Mouse (Mus musculus): ENCODE measurements around the gene Grip1. TPM values are rescaled to one million over a fixed set of nuclear protein-coding genes. Genes with fewer than 3 reads are reported as not detected.

Grip1 gene
- polyA plus RNA-seq, 1 experiment from 2014 or later, result 0.86 TPM

DNA sequence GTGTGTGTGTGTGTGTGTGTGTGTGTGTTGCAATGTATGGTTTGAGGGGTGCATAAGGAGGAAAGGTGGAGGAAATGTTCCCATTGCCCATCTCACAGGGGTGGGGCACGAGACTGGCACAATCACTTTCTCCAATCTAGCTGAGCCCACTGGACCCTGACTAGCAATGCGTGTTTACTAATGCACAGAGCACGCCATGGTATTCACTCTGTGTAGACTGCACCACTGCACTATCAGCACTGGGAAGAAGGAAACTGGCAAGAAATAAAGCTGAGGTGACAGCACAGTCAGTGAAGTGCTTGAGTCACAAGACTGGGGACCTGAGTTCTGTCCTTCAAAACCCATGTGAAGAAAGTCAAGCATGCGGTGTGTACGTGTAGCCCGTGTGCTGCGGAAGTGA is 17.8 kb upstream of the Grip1 start:
- Histone ChIP-seq H3K9ac (no peak overlapping the region), H3K4me2 (no peak overlapping the region), H3K9me3 (replicated peaks) (no peaks in the 10 kb centered on the region), H3K4me3 (no peak overlapping the region), H3K4me1 (no peaks in the 10 kb centered on the region), H3K36me3 (no peaks in the 10 kb centered on the region), H3K27me3 (replicated peaks) (no peaks in the 10 kb centered on the region), H3K27ac (no peak overlapping the region)
- 81% methylated on average over 7 of the region's 7 CpGs for WGBS (ENCODE audit: insufficient replicate concordance)
- ATAC-seq, result no peak

DNA sequence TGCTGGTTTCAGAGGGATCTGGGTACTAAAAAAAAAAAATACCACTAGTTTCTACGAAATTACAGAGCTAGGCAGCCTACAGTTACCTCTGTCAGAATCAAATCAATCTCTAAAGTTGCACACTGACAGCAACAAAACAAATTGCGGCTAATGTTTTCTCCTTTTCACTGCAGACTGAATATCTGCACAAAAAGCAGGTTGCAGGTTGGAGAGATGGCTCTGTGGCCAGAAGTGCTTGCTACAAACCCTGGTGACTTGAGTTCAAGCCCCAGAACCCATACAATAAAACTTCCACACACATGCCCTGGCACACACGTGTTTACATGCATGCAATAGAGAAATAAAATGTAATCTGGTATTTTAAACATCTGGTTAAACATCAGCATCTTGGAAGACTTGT is 16.3 kb upstream of the Grip1 start:
- no peaks in the 10 kb centered on the region for H3K9me3 ChIP-seq (replicated peaks)
- no peak overlapping the region for H3K4me2 ChIP-seq
- no peak overlapping the region for H3K27ac ChIP-seq
- no peaks in the 10 kb centered on the region for H3K36me3 ChIP-seq
- H3K9ac ChIP-seq, result no peak overlapping the region
- no peak for ATAC-seq
- no peak overlapping the region for H3K4me3 ChIP-seq
- 55% methylated on average over 3 of the region's 3 CpGs for WGBS (ENCODE audit: insufficient replicate concordance)
- H3K27me3 ChIP-seq (replicated peaks), result no peaks in the 10 kb centered on the region
- no peaks in the 10 kb centered on the region for H3K4me1 ChIP-seq

DNA sequence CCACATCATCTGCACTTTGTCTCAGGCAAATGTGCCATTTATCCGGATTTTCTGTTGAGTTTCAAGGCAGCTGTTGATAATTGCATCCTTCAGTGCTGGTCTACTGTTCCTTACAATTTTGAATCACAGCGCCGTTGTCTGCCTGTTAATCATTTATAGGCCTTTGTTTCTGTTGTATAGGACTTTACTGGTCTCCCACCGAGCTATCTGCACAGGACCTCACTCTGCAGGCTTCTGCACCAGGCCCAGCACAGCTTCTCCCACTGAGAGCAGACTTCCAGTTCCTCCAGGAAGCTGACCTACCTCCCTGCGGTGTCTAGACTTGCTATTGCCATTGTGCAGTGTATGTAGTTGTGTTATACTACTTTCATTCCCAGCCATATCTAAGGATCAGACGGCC is 11.9 kb upstream of the Grip1 start:
- no peaks in the 10 kb centered on the region for H3K9me3 ChIP-seq (replicated peaks)
- H3K4me1 ChIP-seq, result no peaks in the 10 kb centered on the region
- no peak overlapping the region for H3K4me3 ChIP-seq
- 54% methylated on average over 6 of the region's 6 CpGs for WGBS (ENCODE audit: insufficient replicate concordance)
- ATAC-seq, result no peak
- H3K36me3 ChIP-seq, result no peaks in the 10 kb centered on the region
- no peak overlapping the region for H3K27ac ChIP-seq
- H3K27me3 ChIP-seq (replicated peaks), result no peaks in the 10 kb centered on the region
- H3K9ac ChIP-seq, result no peak overlapping the region
- H3K4me2 ChIP-seq, result no peak overlapping the region

DNA sequence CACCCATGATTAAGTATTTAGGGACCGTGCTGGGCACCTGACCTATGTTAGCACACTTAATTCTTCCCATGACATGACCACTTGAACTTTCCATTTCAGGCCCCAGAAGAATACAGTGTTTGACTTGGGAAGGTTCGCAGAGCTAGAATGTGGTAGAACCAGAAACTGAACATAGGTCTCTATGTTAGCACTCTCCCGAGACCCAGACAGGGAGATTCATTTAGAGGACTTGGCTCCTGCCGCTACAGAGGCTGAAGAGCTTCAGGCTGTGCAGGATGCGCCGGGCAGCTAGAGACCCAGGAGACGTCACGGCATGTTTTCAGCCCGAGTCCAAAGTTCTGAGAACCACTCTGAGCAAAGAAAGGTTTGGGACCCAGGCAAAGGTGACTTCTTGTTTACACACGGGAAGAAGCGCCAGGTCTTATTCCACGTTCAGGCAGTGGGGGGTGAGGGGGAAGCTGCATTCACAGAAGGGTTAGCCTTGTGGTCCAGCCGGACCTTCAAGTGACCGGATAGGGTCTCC is 6.2 kb upstream of the Grip1 start:
- H3K4me2 ChIP-seq, result no peak overlapping the region
- H3K4me3 ChIP-seq, result no peak overlapping the region
- no peak for ATAC-seq
- no peak overlapping the region for H3K27ac ChIP-seq
- no peak overlapping the region for H3K9ac ChIP-seq
- H3K27me3 ChIP-seq (replicated peaks), result peaks cover 13% of the 10 kb centered on the region
- 68% methylated on average over 14 of the region's 14 CpGs for WGBS (ENCODE audit: insufficient replicate concordance)
- H3K36me3 ChIP-seq, result no peaks in the 10 kb centered on the region
- no peaks in the 10 kb centered on the region for H3K4me1 ChIP-seq
- H3K9me3 ChIP-seq (replicated peaks), result no peaks in the 10 kb centered on the region

- Histone ChIP-seq H3K27ac (no peak overlapping the region), H3K9me3 (replicated peaks) (no peaks in the 10 kb centered on the region), H3K4me2 (no peak overlapping the region), H3K27me3 (replicated peaks) (peaks cover 17% of the 10 kb centered on the region), H3K9ac (no peak overlapping the region), H3K4me3 (no peak overlapping the region), H3K36me3 (no peaks in the 10 kb centered on the region), H3K4me1 (no peaks in the 10 kb centered on the region)
- ATAC-seq, result no peak
- 70% methylated on average over 3 of the region's 3 CpGs for WGBS (ENCODE audit: insufficient replicate concordance)
Observed at GRCm38 (mm10) chr10:119447930-119448329, 5.7 kb upstream of the Grip1 start.

DNA sequence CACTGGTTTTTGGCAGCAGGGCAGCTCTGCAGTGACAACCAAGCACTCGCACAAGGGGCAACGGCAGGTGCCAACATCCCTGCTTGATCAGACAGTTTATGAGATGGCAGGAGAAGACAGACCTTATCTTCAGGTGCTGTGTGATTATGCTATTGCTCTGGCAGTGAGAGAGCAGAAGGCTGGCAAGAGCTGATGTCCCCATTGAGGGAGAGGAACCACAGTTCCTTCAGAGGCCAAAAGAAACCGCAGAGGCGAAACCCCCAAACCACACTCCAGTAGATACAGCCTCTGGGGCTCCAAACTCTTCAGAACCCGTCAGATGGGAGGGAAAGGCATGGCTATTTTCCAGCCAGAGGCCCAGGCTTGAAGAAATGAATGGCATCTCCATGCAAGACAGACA is 932 bp upstream of the Grip1 start:
- H3K9ac ChIP-seq, result no peak overlapping the region
- no peaks in the 10 kb centered on the region for H3K36me3 ChIP-seq
- peak overlapping the region; percentile 66; the same call in 1 of the 2 replicates for H3K4me2 ChIP-seq
- ATAC-seq, result no peak
- H3K27ac ChIP-seq, result no peak overlapping the region
- no peak overlapping the region for H3K4me3 ChIP-seq
- H3K9me3 ChIP-seq (replicated peaks), result no peaks in the 10 kb centered on the region
- peaks cover 7% of the 10 kb centered on the region; the same call in 1 of the 2 replicates for H3K4me1 ChIP-seq
- 18% methylated on average over 5 of the region's 5 CpGs for WGBS (ENCODE audit: insufficient replicate concordance)
- H3K27me3 ChIP-seq (replicated peaks), result peaks cover 51% of the 10 kb centered on the region

GRCm38 (mm10) chr10:119454106-119454667 is 557 bp downstream of the Grip1 start:
- peaks cover 7% of the 10 kb centered on the region; the same call in 1 of the 2 replicates for H3K4me1 ChIP-seq
- H3K27ac ChIP-seq, result 0 out of 2 replicates have a peak overlapping the region, but pooled peaks have one; percentile 36
- WGBS (ENCODE audit: insufficient replicate concordance), result under 1% methylated on average over 55 of the region's 57 CpGs
- peak overlapping the region; percentile 66 for H3K4me2 ChIP-seq
- H3K36me3 ChIP-seq, result no peaks in the 10 kb centered on the region
- H3K27me3 ChIP-seq (replicated peaks), result peaks cover 58% of the 10 kb centered on the region
- H3K4me3 ChIP-seq, result peak overlapping the region; percentile 58
- H3K9me3 ChIP-seq (replicated peaks), result no peaks in the 10 kb centered on the region
- H3K9ac ChIP-seq, result peak overlapping the region; percentile 61
- ATAC-seq, result peak; percentile 45

DNA sequence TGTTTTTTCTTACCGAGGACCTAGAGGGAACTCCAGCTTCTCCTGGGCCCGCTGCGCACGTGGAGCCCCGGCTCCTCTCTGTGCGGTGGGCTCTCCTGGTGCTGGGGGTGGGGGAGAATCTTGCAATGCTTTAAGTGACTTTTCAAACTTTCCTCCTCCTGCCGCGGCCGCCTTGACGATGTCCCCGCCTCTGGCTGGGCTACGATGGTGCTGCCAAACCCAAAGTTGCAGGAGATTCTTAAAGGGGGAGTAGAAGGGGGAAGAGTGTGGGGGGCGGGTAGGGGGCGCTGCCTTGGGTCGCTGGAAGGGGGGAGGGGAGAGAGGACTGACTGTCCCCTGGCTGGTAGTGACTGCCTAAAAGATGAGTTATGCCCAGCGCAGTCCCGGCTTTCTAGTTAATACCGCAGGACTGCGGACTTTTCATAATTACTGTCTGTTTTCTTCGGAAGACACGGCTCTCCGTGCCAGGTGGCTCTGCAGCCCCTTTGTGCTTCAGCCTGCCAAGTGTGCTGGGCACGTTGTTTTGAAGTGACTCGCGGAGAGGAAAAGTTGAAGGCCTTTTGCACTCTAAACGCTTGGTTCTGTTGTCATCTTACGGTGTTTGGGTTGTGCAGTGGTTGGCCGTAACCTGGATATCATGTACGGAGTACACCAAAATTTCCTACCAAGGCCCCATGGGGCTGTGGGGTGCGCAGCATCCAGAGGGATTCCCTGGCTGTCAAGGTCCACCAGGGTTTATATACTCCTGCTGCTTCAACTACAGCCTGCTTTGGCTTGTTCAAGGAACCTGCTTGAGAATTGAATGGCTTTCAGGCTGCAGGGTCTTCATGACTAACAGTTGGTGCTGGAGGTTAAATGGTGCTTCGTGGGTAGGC is 1.3 kb downstream of the Grip1 start:
- ATAC-seq, result peak; percentile 9; the same call in 1 of the 2 replicates
- Histone ChIP-seq H3K4me2 (peak overlapping the region; percentile 66), H3K9ac (peak overlapping the region; percentile 61), H3K4me3 (peak overlapping the region; percentile 58), H3K4me1 (peaks cover 7% of the 10 kb centered on the region; the same call in 1 of the 2 replicates), H3K27ac (no peak overlapping the region), H3K9me3 (replicated peaks) (no peaks in the 10 kb centered on the region), H3K27me3 (replicated peaks) (peaks cover 59% of the 10 kb centered on the region), H3K36me3 (no peaks in the 10 kb centered on the region)
- WGBS (ENCODE audit: insufficient replicate concordance), result 2% methylated on average over 29 of the region's 31 CpGs

DNA sequence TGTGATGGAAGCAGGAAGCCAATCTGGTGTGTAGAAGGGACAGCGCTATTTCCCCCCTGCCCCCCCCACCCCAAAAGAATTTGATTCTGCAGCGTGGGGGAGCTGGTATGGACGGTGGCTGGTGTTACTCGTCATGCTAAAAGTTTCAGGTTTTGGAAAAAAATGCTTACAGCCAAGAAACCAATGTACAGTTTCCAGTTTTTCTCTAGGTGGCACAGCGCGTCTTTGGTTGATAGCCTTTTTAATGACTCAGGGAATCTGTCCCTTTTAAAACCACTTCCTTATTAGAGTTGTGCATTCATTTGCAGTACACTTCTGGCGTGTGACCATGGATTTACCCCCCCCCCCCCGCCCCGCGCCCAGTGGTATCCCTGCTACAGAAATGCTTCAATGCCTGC is 1.9 kb downstream of the Grip1 start:
- Histone ChIP-seq H3K4me1 (peaks cover 7% of the 10 kb centered on the region; the same call in 1 of the 2 replicates), H3K9me3 (replicated peaks) (no peaks in the 10 kb centered on the region), H3K27me3 (replicated peaks) (peaks cover 61% of the 10 kb centered on the region), H3K4me3 (peak overlapping the region; percentile 58; the same call in 1 of the 2 replicates), H3K4me2 (peak overlapping the region; percentile 66), H3K27ac (no peak overlapping the region), H3K9ac (no peak overlapping the region), H3K36me3 (no peaks in the 10 kb centered on the region)
- ATAC-seq, result no peak
- 11% methylated on average over 10 of the region's 10 CpGs for WGBS (ENCODE audit: insufficient replicate concordance)

GRCm38 (mm10) chr10:119457121-119457520 is 3.5 kb downstream of the Grip1 start:
- Histone ChIP-seq H3K27me3 (replicated peaks) (peaks cover 60% of the 10 kb centered on the region), H3K4me3 (no peak overlapping the region), H3K9ac (no peak overlapping the region), H3K4me2 (no peak overlapping the region), H3K4me1 (peaks cover 7% of the 10 kb centered on the region; the same call in 1 of the 2 replicates), H3K36me3 (no peaks in the 10 kb centered on the region), H3K9me3 (replicated peaks) (no peaks in the 10 kb centered on the region), H3K27ac (no peak overlapping the region)
- 71% methylated on average over 5 of the region's 5 CpGs for WGBS (ENCODE audit: insufficient replicate concordance)
- ATAC-seq, result no peak

DNA sequence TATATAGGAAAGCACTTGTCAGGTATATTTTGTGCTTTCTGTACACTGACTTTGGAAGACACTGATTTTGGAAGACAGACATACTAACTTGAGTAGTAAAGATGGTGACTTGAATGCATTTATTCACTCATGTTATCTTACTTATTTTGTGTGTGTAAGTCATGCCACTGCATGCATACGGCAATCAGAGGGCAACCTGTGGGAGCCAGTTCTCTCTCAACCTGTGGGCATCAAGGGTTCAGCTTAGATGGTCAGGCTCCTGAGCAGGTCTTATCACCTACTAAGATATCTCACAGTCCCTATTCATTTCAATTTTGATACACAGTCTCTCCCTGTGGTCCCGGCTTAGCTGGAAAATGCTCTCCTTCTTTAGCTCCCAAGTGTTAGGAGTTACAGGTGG is 5.4 kb downstream of the Grip1 start:
- H3K27ac ChIP-seq, result no peak overlapping the region

GRCm38 (mm10) chr10:119463345-119463744 is 9.7 kb downstream of the Grip1 start:
- WGBS (ENCODE audit: insufficient replicate concordance), result 51% methylated on average over 7 of the region's 7 CpGs
- Histone ChIP-seq H3K4me2 (no peak overlapping the region), H3K36me3 (no peaks in the 10 kb centered on the region)

More for the DNA sequence above, 5.4 kb downstream of the Grip1 start:
- no peaks in the 10 kb centered on the region for H3K36me3 ChIP-seq
- H3K4me2 ChIP-seq, result no peak overlapping the region
- 74% methylated on average over 2 of the region's 2 CpGs for WGBS (ENCODE audit: insufficient replicate concordance)
- ATAC-seq, result no peak
- H3K27me3 ChIP-seq (replicated peaks), result peaks cover 41% of the 10 kb centered on the region
- no peaks in the 10 kb centered on the region for H3K9me3 ChIP-seq (replicated peaks)
- H3K9ac ChIP-seq, result no peak overlapping the region
- H3K4me3 ChIP-seq, result no peak overlapping the region
- H3K4me1 ChIP-seq, result peaks cover 7% of the 10 kb centered on the region; the same call in 1 of the 2 replicates

More at GRCm38 (mm10) chr10:119463345-119463744, 9.7 kb downstream of the Grip1 start:
- no peak for ATAC-seq
- H3K4me1 ChIP-seq, result no peaks in the 10 kb centered on the region
- no peak overlapping the region for H3K4me3 ChIP-seq
- peaks cover 10% of the 10 kb centered on the region; the same call in 1 of the 2 replicates for H3K27me3 ChIP-seq (replicated peaks)
- no peak overlapping the region for H3K27ac ChIP-seq
- no peak overlapping the region for H3K9ac ChIP-seq
- H3K9me3 ChIP-seq (replicated peaks), result no peaks in the 10 kb centered on the region

All from liver, embryonic 12.5 days (tissue).